Mouse (Mus musculus): ENCODE measurements around the gene Fhl5.
"Not testable (repeated sequence)": the region's sequence is repeated elsewhere in the genome, so short reads cannot be mapped to it uniquely, and the experiment has no call there.

Gene Fhl5

DNA sequence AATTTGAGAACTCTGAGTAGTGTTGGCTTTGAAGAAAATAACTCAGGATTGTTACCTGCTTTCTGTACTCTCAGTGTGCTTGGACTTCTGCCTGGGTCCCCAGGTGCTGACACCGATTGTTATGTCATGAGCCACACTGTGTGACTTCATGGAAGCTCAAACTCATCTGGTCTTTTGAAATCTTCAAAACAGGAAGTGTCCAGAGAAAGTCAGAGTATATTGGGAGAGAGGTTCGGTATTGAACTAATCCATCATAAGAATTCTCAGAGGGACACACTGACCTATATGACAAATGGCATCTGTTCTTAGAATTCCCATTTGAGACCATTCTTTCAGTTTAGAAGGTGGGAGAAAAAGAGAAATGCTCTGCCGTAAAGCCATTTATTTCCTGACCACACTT is at the start of gene Fhl5:
Gene Fhl5 (minus strand): TSS at position 101 of the 400 bp plus-strand sequence.
- DNase-seq (ENCODE audit: low read depth, low spot score), result no peak

GRCm38 (mm10) chr4:25285002-25285401 is 42.3 kb upstream of the Fhl5 start:
- DNase-seq (ENCODE audit: low read depth, low spot score), result not testable (repeated sequence)

- peak; percentile 96 for DNase-seq (ENCODE audit: low read depth, low spot score)
Measured at GRCm38 (mm10) chr4:25281671-25282038, 39.0 kb upstream of the Fhl5 start, which contains the start of gene Ufl1. Gene Ufl1 (minus strand): TSS chr4:25281821.

GRCm38 (mm10) chr4:25280938-25281670 is 38.4 kb upstream of the Fhl5 start:
- peak; percentile 74 for DNase-seq (ENCODE audit: low read depth, low spot score)

DNA sequence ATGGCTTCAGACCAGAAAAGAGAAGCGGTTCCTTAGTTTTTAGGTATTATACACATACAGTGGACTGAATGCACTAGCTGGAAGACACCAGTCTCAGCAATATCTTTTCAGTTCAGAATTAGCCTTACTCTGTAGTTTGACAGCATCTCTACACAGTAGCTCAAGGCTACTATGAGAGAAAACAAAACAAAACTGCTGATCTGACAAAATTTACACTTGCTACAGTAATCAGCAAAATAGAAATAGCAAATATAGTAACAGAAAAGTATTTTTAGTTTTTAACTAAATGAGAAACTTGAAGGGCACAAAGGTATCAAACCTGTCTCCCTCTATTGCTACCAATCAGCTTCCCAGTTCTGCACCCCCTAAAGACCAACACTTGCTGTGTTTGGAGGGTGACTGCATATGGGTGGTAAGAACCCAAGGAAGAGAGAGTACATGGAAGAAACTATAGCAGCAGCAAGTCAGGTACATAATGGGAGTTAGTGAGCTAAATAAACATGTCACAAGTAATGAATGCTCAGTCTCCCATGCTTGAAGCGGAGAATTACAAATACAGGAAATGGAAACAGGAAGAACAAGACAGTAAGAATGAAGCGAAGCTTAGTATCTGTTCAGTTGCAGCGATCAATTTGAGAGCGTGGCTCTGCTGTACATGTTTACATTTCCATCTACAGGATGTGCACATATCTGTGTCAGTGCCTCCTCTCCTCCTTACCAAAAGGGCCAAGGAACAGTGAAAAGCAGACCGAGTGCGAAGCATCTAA is 30.4 kb upstream of the Fhl5 start:
- no peak for DNase-seq (ENCODE audit: low read depth, low spot score)

- DNase-seq (ENCODE audit: low read depth, low spot score), result no peak
Measured at GRCm38 (mm10) chr4:25271926-25272325, 29.2 kb upstream of the Fhl5 start.

DNA sequence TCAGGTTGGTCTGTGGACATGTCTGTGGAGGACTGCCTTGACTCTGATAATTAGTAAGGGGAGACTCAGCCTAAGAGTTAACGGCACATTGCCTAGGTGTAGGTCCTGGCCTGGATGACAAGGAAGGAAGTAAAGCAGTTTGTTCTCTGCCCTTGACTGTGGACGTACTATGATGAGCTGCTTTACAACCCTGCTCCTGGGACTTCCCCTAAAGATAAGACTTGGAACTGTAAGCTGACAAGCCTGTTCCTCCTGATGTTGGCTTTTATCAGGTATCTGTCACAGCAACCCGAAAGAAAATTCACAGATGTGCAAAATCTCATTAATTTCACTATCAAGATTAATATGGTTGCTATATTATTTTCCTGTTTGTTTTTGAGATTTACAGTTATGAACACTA is 24.5 kb upstream of the Fhl5 start:
- DNase-seq (ENCODE audit: low read depth, low spot score), result no peak

- DNase-seq (ENCODE audit: low read depth, low spot score), result no peak
Measured at GRCm38 (mm10) chr4:25257822-25258398, 15.2 kb upstream of the Fhl5 start.

DNA sequence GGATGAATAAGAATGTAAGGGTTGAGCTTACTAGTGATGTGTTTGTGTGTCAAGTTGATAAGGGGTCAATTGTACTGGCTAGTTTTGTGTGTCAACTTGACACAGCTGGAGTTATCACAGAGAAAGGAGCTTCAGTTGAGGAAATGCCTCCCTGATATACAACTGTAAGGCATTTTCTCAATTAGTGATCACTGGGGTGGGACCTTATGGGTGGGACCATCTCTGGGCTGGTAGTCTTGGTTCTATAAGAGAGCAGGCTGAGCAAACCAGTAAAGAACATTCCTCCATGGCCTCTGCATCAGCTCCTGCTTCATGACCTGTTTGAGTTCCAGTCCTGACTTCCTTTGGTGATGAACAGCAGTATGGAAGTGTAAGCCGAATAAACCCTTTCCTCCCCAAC is 7.0 kb downstream of the Fhl5 start:
- DNase-seq (ENCODE audit: low read depth, low spot score), result not testable (repeated sequence)

DNA sequence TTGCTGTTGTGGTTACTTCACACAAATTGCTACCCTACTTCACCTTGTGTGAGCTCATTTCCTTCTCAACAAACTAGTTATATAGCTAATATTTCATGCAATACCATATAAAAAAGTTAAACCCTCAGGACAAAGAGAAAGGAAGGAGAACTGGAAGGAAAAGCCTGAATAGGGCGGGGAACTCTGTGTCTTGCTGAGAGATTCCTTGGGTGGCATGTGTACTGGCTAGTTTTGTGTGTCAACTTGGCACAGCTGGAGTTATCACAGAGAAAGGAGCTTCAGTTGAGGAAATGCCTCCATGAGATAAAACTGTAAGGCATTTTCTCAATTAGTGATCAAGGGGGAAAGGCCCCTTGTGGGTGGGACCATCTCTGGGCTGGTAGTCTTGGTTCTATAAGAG is 8.9 kb downstream of the Fhl5 start:
- DNase-seq (ENCODE audit: low read depth, low spot score), result not testable (repeated sequence)

DNA sequence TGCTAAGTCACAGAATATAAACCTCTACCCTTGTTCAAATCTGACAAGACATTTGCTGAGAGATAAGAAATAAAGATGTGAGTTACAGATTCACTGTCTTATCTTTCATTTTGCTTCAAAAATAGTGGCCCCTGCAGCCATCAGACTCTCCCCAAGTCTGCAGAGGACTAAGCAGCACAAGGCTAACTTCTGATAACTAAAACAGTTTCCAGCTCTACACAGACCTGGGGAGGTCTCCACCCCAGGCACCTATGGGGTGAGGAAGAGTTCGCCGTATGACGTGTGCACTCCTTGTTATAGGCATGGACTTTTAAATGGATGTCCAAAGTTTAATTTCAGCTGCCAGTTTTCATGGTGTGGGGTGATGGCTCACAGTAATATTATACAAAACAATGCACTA is 10.1 kb downstream of the Fhl5 start:
- no peak for DNase-seq (ENCODE audit: low read depth, low spot score)

DNA sequence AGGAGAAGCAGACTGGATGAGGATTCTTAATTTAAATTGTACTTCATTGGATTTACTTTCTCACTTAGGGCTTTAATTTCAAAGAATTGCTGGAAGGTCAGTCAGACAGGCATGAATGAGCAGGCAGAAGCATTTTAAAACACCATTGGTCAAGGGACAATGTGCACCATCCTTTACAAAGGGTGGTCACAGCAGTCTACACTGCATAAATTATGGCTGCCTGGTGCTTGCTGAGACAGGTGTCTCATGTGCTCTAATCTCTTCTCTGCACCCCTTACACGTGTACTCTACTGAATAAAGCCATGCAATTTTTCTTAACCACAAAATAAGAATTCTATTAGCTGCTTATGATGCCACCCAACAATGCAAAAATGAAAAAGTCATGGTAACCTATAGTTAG is 15.1 kb downstream of the Fhl5 start:
- DNase-seq (ENCODE audit: low read depth, low spot score), result no peak

GRCm38 (mm10) chr4:25221927-25222326 is 20.7 kb downstream of the Fhl5 start:
- DNase-seq (ENCODE audit: low read depth, low spot score), result peak; percentile 18

DNA sequence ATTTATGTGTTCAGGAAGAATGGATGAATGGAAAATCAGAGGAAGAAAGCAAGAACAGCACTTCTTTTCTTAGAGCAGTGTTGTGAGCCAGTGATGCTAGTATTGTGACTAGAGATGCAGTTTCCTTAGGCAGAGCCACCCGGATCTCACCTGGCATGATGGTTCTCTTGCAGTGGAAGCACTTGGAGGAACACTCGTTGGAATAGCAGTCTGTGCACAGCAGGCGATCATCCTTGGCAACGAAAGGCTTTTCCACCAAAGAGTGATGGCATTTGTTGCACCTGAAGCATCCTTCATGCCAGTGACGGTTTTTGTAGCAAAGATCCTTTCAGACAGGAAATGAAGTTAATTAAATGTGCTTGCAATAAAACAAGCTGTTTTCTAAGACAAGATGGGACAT is 29.2 kb downstream of the Fhl5 start:
- no peak for DNase-seq (ENCODE audit: low read depth, low spot score)

DNA sequence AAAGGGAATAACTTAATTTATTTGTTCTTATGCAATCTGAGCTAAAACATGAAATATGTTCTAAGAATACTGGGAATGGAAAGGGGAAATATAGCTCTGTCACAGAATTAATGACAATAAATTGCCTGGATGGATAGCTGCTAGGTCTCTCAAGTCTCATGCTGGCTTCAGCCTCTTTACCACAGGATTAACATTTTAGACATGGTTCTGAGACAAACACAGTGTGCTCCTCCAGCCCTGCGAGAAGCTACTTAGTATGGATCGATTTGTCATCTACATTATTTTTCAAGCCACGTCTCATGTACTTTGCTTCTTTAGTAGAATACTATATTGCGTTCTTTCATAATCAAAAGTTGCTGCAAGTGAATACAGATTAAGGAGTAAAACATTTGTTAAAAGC is 36.5 kb downstream of the Fhl5 start:
- DNase-seq (ENCODE audit: low read depth, low spot score), result no peak

DNA sequence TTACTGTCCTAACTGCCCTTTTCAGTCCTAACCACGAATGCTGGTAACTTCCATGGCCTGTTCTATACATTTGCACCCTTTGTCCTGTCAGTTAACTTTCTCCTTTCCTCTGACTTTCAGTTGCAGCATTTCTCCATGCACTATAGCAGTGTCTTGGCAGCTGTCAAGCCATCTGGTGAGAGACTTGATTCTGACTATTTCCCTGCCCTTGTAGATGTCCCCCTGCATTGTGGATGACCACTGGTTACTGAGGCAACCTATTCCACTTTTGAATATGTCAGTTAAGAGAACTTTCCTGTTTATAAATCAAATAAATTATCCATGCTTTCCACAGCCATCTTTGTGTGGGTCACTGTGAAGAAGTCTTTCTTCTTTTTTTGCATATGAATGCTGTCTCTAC is 45.4 kb downstream of the Fhl5 start:
- no peak for DNase-seq (ENCODE audit: low read depth, low spot score)

DNA sequence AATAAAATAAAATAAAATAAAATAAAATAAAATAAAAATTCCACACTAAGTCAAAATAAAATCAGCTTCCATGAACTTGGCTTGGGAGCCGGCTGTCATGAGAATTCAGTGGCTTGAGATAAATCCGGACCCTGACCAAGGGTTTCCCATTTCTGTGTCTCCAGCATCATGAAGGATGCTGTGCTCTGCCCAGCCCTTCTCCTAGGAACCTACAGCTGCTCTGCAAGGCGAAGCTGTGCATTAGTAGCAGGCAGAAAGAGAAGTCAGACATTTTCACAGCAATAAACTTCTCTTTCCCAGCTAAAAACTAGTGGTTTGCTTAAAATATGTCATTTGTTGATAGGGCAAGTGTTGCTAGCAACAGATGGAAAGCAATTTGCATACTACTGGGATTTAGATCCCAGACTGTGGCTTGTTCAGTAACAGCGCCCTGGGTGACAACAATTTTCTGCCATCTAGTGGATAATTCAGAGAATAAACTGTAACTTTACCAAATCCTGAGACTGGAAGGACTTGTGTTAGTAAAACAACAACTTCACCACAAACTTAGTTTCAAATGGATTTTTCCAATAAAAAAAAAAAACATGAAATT is 63.0 kb downstream of the Fhl5 start:
- peak; percentile 69 for DNase-seq (ENCODE audit: low read depth, low spot score)
